ENCODE assay signal across 26 mouse cellular contexts in genomic region chr13:96324636-96325035, GRCm38 (mm10).
DNase-seq lines count a peak whose midpoint lies in the region; ATAC-seq and TF ChIP-seq lines count a peak whose summit lies in the region.
"Had no signal": no experiment of that assay in that cellular context is flagged by ENCODE, and none has a peak within 500 bp of the region (broad histone marks: within the 10 kb centered on the region; RNA-seq: fewer than 3 reads in every experiment).

No protein-coding gene starts in this region.

- ATAC-seq in forebrain, embryonic 14.5 days, result peak; percentile 48; the same call in 1 of the 2 replicates
- ATAC-seq in forebrain, embryonic 11.5 days (replicated peaks; ENCODE audit: low FRiP score), result no peak
- peak; percentile 66; the same call in 1 of the 2 replicates for ATAC-seq in forebrain, postnatal 0 days
- no peak for ATAC-seq in midbrain, embryonic 15.5 days (replicated peaks)
- ATAC-seq: CD4-positive, CD25-positive, alpha-beta regulatory T cell, adult 4 months; intestine, embryonic 15.5 days had no signal

- 19% methylated on average over 4 of the region's 4 CpGs for WGBS in forebrain, embryonic 14.5 days
- WGBS in forebrain, embryonic 11.5 days, result 49% methylated on average over 4 of the region's 4 CpGs
- 27% methylated on average over 4 of the region's 4 CpGs for WGBS in forebrain, postnatal 0 days
- WGBS in midbrain, embryonic 15.5 days, result 46% methylated on average over 4 of the region's 4 CpGs

- H3K4me2 ChIP-seq in forebrain, embryonic 14.5 days (ENCODE audit: low read length), result no peak overlapping the region
- H3K4me2 ChIP-seq in forebrain, embryonic 11.5 days (ENCODE audit: low read depth, low read length, severe bottlenecking), result no peak overlapping the region
- H3K4me2 ChIP-seq in forebrain, postnatal 0 days (ENCODE audit: low read depth), result no peak overlapping the region
- H3K4me2 ChIP-seq in midbrain, embryonic 15.5 days, result no peak overlapping the region
- H3K4me2 ChIP-seq: embryonic facial prominence, embryonic 15.5 days; heart, embryonic 13.5 days; hindbrain, embryonic 12.5 days; hindbrain, embryonic 15.5 days; intestine, embryonic 15.5 days had no signal

- no peaks in the 10 kb centered on the region for H3K27me3 ChIP-seq in forebrain, embryonic 14.5 days (replicated peaks; ENCODE audit: control insufficient read depth, insufficient read depth, low read length)
- H3K27me3 ChIP-seq in forebrain, embryonic 11.5 days (ENCODE audit: control insufficient read depth, insufficient read depth, low read length), result no peaks in the 10 kb centered on the region
- H3K27me3 ChIP-seq in forebrain, postnatal 0 days (ENCODE audit: insufficient read depth, low read length), result no peaks in the 10 kb centered on the region
- H3K27me3 ChIP-seq in midbrain, embryonic 15.5 days (replicated peaks), result no peaks in the 10 kb centered on the region
- H3K27me3 ChIP-seq: embryonic facial prominence, embryonic 15.5 days; heart, embryonic 13.5 days; hindbrain, embryonic 12.5 days; hindbrain, embryonic 15.5 days; intestine, embryonic 15.5 days had no signal

- H3K27ac ChIP-seq in forebrain, embryonic 14.5 days (ENCODE audit: low read depth, low read length), result no peak overlapping the region
- H3K27ac ChIP-seq in forebrain, embryonic 11.5 days (ENCODE audit: low read depth, low read length), result no peak overlapping the region
- H3K27ac ChIP-seq in forebrain, postnatal 0 days (ENCODE audit: low read depth, low read length), result no peak overlapping the region
- H3K27ac ChIP-seq in midbrain, embryonic 15.5 days, result no peak overlapping the region
- H3K27ac ChIP-seq: embryonic facial prominence, embryonic 15.5 days; heart, adult 2 months; heart, embryonic 10.5 days; heart, embryonic 13.5 days; hindbrain, embryonic 12.5 days; hindbrain, embryonic 15.5 days; intestine, embryonic 15.5 days had no signal

- no peak for TF ChIP-seq CTCF in forebrain, postnatal 0 days (IDR thresholded peaks at IDR 0.05; ENCODE audit: low read depth)

- H3K9me3 ChIP-seq in forebrain, embryonic 14.5 days (replicated peaks; ENCODE audit: control insufficient read depth, low read length), result no peaks in the 10 kb centered on the region
- no peaks in the 10 kb centered on the region for H3K9me3 ChIP-seq in forebrain, embryonic 11.5 days (ENCODE audit: control insufficient read depth, low read length)
- no peaks in the 10 kb centered on the region for H3K9me3 ChIP-seq in forebrain, postnatal 0 days (ENCODE audit: low read length)
- no peaks in the 10 kb centered on the region for H3K9me3 ChIP-seq in midbrain, embryonic 15.5 days
- H3K9me3 ChIP-seq: embryonic facial prominence, embryonic 15.5 days; heart, embryonic 10.5 days; heart, embryonic 13.5 days; hindbrain, embryonic 12.5 days; hindbrain, embryonic 15.5 days; intestine, embryonic 15.5 days had no signal

- no peaks in the 10 kb centered on the region for H3K36me3 ChIP-seq in forebrain, embryonic 14.5 days (ENCODE audit: control insufficient read depth, insufficient read depth, low read length)
- H3K36me3 ChIP-seq in forebrain, embryonic 11.5 days (ENCODE audit: control insufficient read depth, insufficient read depth, low read length), result no peaks in the 10 kb centered on the region
- H3K36me3 ChIP-seq in forebrain, postnatal 0 days (ENCODE audit: insufficient read depth), result no peaks in the 10 kb centered on the region
- no peaks in the 10 kb centered on the region for H3K36me3 ChIP-seq in midbrain, embryonic 15.5 days (replicated peaks)
- H3K36me3 ChIP-seq: embryonic facial prominence, embryonic 15.5 days; heart, embryonic 10.5 days; heart, embryonic 13.5 days; hindbrain, embryonic 12.5 days; hindbrain, embryonic 15.5 days; intestine, embryonic 15.5 days had no signal

- H3K4me3 ChIP-seq in forebrain, embryonic 14.5 days (ENCODE audit: low read depth, low read length), result no peak overlapping the region
- H3K4me3 ChIP-seq in forebrain, embryonic 11.5 days (ENCODE audit: low read depth, low read length), result no peak overlapping the region
- no peak overlapping the region for H3K4me3 ChIP-seq in forebrain, postnatal 0 days (ENCODE audit: low read depth, low read length)
- H3K4me3 ChIP-seq in midbrain, embryonic 15.5 days, result no peak overlapping the region
- H3K4me3 ChIP-seq: embryonic facial prominence, embryonic 15.5 days; heart, adult 2 months; heart, embryonic 10.5 days; heart, embryonic 13.5 days; hindbrain, embryonic 12.5 days; hindbrain, embryonic 15.5 days; intestine, embryonic 15.5 days had no signal

- peaks cover 2% of the 10 kb centered on the region; the same call in 1 of the 2 replicates for H3K4me1 ChIP-seq in forebrain, embryonic 14.5 days (ENCODE audit: control insufficient read depth, insufficient read depth, low read length)
- no peaks in the 10 kb centered on the region for H3K4me1 ChIP-seq in forebrain, embryonic 11.5 days (replicated peaks; ENCODE audit: control insufficient read depth, insufficient read depth, low read length)
- no peaks in the 10 kb centered on the region for H3K4me1 ChIP-seq in forebrain, postnatal 0 days (ENCODE audit: insufficient read depth)
- no peaks in the 10 kb centered on the region for H3K4me1 ChIP-seq in midbrain, embryonic 15.5 days
- H3K4me1 ChIP-seq: embryonic facial prominence, embryonic 15.5 days; heart, embryonic 10.5 days; hindbrain, embryonic 15.5 days; intestine, embryonic 15.5 days had no signal

- no peak overlapping the region for H3K9ac ChIP-seq in forebrain, embryonic 14.5 days (ENCODE audit: low read length)
- no peak overlapping the region for H3K9ac ChIP-seq in forebrain, embryonic 11.5 days (ENCODE audit: low read length)
- H3K9ac ChIP-seq in forebrain, postnatal 0 days, result no peak overlapping the region
- no peak overlapping the region for H3K9ac ChIP-seq in midbrain, embryonic 15.5 days
- H3K9ac ChIP-seq: embryonic facial prominence, embryonic 15.5 days; heart, embryonic 13.5 days; hindbrain, embryonic 12.5 days; hindbrain, embryonic 15.5 days; intestine, embryonic 15.5 days had no signal

- DNase-seq in forebrain, embryonic 14.5 days (ENCODE audit: low spot score), result peak; percentile 61
- no peak for DNase-seq in forebrain, embryonic 11.5 days (ENCODE audit: low spot score)
- peak; percentile 21 for DNase-seq in retina, postnatal 1 day
- no peak for DNase-seq in retina, embryonic 14.5 days (ENCODE audit: low spot score)
- DNase-seq in forebrain, postnatal 0 days, result no peak
- DNase-seq: adrenal gland, adult 2 months; adrenal gland, postnatal 14 days; cerebellum, adult 11-12 months; cerebellum, adult 8-10 months; cerebellum, postnatal 10 days; cerebellum, postnatal 36 days; embryo, embryonic 11 days; gastrocnemius, postnatal 10 days; gastrocnemius, postnatal 36 days; heart, adult 2 months; heart, postnatal 14 days; heart, postnatal 4 days; kidney, adult 11 months had no signal

Comparison
In these comparisons a context has a peak if more than half of its experiments do, and no peak if none do; other contexts are left out.
1. ATAC-seq: peak in forebrain, embryonic 14.5 days (single experiment) and forebrain, postnatal 0 days (single experiment); none in forebrain, embryonic 11.5 days (single experiment) and midbrain, embryonic 15.5 days (single experiment).
2. DNase-seq: peak in forebrain, embryonic 14.5 days (single experiment) and retina, postnatal 1 day (single experiment); none in forebrain, embryonic 11.5 days (single experiment), retina, embryonic 14.5 days (single experiment) and forebrain, postnatal 0 days (single experiment).